Mouse (Mus musculus) heart, adult 2 months (tissue): ENCODE measurements around the gene Sf1.

Experiments used
- CTCF ChIP-seq: fragments of 200-600 bp; IDR thresholded peaks from 2 replicates; pipeline ENCODE4 v1.8.1; 2022; ENCODE audit warnings: antibody characterized with exemption, mild to moderate bottlenecking, moderate library complexity
- POLR2A ChIP-seq: fragments of 200-500 bp; IDR thresholded peaks from 2 replicates; pipeline ENCODE4 v1.6.1; 2011; ENCODE audit warnings: mild to moderate bottlenecking, low read depth, low read length, control low read depth; ENCODE audit not compliant: insufficient read depth

- no peak for TF ChIP-seq CTCF
- no peak for TF ChIP-seq POLR2A
Measured at GRCm38 (mm10) chr19:6416894-6417761, 53.6 kb downstream of the Sf1 start.
